Mouse (Mus musculus): Measurements from ENCODE around the gene Fxyd3.

Fxyd3 gene

DNA sequence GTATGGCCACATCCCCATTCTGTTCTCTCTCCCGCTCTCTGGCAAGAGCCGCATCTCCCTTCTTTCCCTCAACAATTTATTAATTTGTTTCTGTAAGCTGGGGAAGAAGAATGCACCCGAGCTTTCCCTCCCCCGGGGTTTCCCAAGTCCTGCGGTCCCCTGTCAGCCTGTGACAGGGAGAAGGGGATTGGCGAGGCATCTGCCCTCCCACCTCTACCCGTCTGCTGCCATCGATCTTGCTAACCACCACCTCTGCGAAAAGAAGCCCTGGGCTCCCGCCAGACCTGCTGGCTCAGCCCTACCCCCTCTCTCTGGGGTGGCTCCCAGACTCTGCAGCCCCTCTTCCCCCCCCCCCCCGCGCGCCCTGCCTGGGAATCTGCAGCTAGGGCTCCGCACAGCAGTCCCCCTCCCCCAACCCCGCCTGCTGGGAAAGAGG is 26.6 kb downstream of the Fxyd3 start:
- DNase-seq (ENCODE audit: low read depth, low spot score), result no peak

DNA sequence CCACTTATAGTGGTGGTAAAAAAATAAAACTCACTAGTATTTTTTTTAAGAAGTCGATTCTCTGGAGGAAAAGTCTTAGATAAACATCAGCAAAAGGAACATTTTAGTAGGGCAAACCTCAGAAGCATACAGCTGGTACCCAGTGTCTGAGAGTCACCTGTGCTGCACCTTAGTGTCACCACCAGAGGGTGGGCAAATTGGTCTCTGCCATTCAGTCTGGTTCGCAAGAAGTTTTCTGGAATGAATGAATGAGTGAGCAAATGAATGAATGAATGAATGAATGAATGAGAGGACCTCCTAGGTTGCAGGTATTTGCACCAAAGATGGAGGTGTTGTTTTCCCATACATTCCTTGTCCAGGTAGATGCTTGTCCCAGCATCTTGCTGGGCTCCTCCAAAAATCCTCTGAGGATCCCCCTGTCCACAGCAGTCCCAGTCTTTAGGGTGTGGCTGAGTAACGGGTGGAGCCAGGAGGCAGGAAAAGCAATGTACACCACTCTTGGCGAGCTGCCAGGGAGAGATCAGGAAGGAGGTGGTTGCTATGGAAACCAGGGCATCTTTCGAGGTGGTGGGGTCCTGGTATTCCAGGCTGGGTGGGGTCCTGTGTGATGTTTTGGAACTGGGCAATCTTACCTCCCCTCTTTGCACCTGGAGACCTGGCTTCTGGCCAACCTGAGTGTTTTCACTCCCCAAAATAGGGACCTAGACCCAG is 27.2 kb downstream of the Fxyd3 start:
- DNase-seq (ENCODE audit: low read depth, low spot score), result no peak

DNA sequence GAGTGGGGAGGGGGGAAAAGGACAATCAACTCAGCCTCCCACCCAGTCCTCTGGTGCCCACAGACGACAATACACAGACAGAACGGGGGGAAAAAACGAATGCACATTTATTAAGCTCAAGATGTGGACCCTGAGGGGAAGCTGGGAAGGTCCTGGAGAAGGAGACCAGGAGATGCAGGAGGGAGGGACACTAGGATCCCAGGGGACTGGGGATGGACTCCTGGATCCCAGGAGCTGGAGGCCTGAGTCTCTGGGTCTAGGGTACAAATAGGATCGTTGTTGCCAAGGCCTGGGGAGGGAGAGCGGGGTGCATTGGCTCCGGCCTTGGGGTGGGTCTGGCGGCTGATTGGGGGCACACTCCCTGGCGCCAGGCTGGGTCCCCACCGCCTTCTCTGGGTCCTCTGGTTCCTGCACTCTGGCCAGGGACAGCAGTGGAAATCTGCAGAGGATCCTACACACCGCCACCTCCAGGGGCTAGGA is 34.0 kb downstream of the Fxyd3 start, which contains the start of gene Fxyd5:
Gene Fxyd5 (minus strand): TSS at position 51 of the 480 bp plus-strand sequence.
- peak; percentile 10 for DNase-seq (ENCODE audit: low read depth, low spot score)

DNA sequence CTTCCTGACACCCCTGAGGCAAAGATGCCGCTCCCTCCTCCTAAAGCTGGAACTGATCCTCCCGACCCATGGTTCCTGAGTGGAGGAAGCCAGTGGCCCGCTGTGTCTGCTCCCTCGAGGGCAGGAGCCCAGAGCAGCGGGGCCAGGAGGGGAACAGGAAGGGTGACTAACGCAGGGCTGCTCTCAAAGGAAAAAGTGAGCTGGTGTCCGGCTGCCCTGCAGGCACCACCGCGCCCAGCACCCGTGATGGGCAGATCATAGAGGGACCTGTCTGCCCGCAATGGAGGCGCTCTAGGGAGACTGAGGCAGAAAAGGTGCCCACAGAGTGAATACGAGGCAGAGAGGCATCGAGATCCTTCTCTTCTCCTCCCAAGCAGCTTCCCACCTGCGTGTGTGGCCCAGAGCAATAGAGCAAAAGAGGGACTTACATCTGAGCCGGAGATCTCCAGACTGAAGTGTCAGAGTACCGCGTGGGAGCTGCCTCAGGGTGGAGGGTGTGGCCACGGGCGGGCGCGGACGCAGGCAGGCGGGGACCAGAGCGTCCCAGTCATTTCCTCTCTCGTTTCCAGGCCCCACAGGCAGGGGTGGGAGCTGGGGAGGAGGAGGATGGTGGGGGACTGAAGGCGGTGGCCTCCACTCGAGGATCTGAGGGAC is 34.7 kb downstream of the Fxyd3 start:
- peak; percentile 64 for DNase-seq (ENCODE audit: low read depth, low spot score)

DNA sequence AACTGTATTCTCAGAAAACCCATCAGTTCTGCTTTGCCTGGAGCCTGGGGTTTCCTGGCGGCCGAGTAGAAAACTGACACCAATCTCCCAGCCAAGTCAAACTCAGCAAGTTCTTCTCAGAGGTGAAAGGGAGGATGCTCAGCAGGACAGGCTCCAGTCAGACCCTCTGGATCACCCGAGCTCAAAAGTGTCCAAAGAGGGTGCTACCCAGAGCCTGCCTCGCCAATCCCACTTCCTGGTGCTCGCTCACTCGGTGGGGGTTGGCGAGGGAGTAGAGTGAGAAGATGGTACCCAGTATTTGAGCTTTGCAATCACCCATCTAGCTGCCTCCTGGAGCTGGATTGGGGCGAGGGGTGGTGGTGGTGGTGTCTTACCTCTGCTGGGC is 35.5 kb downstream of the Fxyd3 start:
- peak; percentile 8 for DNase-seq (ENCODE audit: low read depth, low spot score)

DNA sequence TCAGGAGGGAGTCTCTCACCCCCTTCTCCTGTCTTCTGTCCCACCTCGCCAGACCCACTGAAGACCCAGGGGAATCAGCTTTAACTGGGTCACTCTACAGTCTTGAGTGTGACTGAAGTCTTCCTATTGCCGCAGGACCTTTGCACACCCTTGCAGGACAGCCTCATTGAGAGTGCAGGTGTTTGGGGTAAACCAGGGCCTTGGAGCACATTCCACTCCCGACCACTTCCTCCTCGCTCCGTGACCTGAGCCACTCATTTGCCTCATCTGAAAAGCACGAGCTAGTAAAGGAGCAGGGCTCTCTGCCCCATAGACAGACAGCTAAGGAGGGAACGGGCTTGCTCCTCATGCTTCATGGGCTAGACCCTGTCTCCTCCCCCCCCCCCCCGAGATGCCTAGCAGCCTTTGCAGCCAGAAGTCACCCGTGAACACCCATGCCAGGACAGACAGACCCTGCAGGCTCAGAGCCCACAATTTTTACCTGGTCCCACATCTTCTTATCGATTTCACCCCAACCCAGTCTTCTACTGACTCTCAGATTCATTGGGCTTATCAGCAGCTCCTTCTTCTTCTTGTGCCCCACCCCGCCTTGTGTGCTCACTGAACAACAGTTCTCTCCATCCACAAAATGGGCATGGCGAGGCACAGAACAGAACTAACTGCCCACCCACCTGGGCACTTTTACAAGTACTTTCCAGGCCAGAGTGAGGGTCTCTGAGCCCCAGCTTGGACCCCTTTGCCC is 36.1 kb downstream of the Fxyd3 start:
- no peak for DNase-seq (ENCODE audit: low read depth, low spot score)

DNA sequence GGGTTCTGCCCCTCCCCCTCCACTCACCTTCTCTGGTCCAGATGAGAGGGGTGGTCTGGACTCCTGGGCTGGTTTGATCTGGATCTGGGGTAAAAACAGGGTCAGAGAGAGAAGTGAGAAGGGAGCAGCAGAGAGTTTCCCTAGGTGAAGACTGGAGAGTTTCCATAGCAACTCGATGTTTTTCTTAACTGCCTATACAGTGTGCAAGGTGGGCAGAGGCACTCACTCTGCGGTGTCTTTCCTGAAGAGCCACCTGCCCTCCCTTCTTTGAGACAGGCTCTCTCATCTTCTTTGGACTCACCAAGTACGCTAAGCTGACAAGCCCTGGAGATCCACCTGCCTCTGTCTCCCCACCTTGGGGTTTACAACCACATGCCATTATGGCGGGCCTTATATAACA is 37.5 kb downstream of the Fxyd3 start:
- DNase-seq (ENCODE audit: low read depth, low spot score), result no peak

DNA sequence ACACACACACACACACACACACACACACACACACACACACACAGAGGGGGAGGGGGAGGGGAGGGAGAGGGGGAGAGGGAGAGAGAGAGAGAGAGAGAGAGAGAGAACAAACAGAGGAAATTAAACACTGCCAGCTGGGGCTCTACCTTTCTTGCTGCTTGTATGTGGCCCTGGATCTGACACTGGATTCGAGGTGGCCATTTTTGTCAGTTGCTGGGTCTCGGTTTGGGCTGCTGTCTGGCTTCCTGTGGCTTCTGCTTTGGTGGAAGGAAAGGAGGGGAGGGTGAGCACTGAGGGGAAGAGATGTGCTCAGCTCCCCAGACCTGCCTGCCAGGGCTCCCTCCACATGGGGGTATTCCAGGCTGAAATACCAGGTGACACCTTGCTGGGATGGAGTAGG is 38.8 kb downstream of the Fxyd3 start:
- no peak for DNase-seq (ENCODE audit: low read depth, low spot score)

DNA sequence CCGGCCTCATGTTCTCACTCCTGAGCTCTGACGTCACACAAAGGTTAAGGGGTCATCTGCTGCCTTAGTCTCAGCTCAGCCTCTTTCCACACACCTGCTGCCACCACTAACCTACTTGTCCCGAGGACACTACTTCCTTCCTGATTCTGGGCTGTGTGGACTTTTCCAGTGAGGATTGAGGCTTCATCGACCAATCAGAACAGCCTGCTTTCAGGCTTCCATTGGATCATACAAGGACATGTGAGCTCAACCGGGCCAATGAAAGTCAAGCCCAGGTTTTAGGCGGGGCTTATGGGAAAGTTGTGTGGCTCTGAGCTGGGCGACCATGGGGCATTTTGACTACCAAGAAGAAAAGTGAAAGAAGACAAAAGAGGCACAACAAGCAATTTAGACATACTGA is 39.6 kb downstream of the Fxyd3 start:
- peak; percentile 22 for DNase-seq (ENCODE audit: low read depth, low spot score)

DNA sequence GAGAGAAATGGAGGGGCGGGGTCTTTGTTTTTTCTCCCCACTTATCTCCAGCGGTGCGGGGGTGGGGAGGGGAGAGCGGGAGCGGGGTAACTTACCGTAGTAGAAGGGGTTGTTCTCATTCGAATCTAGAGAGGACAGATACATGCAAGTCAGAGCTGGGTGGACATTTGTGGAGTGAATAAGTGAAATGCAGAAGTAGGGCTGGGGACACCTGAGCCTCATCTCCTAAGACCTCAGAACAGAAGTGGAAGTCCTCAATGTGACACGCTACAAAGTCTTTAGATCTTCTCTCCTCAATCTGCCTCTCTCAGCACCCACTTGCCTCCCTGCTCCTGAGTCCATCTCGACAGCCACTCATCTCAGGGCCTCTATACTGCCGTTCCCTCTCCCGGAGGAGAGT is 41.2 kb downstream of the Fxyd3 start:
- DNase-seq (ENCODE audit: low read depth, low spot score), result no peak

DNA sequence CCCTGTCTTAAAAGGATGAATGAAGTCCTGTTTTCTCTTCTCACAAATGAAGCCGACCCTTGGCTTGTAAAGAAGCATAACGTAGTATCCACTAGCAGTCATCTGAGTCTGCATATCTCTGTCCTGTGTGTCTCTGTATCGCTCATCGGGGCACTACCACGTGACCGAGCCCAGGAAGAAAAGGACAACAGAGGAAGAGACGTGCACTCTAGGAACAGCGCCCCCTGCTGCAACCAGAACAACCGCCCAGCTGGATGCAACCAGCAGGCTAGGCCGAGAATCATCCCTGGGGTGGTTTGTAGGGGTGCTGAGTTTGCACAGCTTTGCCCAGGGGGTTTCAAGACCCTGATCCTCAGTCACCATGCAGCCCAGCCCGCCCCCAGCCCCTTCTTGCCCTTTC is 41.7 kb downstream of the Fxyd3 start:
- no peak for DNase-seq (ENCODE audit: low read depth, low spot score)

DNA sequence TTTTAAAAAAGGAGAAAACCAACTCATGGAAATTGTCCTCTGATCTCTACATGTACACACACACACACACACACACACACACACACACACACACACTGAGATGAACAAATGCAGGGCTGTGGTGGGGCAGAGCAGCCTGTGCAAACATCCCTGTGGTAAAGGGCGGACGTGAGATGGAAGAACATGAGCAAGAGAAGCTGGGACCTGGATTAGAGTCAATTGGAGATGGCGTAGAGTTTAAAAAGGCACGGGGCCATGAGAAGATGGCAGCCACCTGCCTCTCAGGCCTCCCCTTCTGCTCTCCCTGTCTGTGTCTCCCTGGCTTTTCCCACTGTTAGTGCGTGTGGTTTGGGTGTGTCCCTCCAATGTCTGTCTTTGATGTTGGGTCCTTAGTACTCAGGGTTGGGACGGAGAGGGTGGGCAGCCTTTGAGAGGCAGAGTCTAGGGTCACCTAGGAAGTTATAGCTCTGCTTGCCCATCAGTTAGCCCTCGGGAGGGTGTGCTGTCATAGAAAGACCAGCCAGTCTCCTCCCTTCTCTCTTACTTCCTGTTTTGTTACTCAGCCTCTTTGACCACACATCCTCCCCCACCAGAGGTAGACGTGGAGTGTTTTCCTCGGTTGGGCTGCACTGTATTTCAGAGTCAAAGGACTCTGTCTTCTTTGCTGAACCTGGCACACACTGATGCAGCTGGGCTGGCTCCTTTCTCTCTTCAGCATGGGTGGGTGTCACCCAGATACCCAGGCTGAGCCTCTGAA is 42.9 kb downstream of the Fxyd3 start:
- DNase-seq (ENCODE audit: low read depth, low spot score), result peak; percentile 7

DNA sequence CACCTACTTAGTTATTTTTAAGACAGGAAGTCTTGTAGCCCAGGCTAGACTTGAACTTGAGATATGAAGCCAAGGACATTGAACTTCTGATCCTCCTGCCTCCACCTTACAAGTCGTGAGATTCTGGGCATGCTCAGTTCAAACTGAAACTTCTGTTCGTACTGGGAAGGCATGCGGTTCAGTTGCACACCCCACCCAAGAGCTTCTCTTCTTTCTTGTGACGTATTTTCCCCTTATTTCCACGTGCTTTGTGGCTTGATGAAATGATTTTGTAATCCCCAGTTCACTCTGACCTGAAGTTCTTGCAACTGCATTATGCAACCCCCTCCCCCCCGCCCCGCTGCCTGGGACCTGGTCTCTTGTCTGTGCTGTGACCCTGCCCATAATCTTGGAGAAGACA is 44.8 kb downstream of the Fxyd3 start:
- no peak for DNase-seq (ENCODE audit: low read depth, low spot score)

DNA sequence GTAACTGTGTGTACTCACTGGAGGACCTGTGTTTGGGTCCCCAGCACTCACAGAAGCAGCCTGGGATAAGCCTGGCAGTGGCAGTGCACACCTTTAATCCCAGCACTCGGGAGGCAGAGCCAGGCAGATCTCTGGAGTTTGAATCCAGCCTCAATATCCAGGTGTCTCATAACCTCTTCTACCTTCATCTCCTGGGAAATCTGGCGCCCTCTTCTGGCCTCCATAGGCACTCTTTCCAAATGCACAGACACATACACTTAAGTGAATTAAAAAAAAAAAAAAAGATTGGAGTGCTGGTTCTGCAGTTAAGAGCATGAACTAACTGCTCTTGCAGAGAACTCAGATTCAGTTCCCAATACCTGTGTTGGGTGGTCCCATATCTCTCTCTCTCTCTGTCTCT is 45.8 kb downstream of the Fxyd3 start:
- DNase-seq (ENCODE audit: low read depth, low spot score), result no peak

DNA sequence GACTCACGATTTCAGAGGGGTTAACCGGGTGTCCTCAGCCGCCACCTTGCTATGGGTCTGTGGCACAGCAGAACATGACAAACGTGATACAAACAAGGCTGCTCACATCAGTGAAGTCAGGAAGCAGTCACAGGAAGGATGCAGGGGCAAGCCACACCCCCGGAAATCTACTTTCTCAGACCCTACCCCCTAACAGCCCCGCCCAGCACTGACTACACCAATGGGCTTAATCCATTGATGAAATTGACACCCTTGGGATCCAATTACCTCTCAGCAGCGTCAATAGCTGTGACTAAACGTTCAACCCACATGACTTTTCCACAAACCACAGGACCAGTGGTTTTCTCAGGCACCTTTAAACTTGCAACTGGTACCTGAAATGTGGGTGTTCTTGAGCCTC is 47.9 kb downstream of the Fxyd3 start:
- DNase-seq (ENCODE audit: low read depth, low spot score), result no peak

All from 3T3-L1 (cell line).